Mouse (Mus musculus): Measurements from ENCODE around the gene Safb.

The Safb gene

GRCm38 (mm10) chr17:56647546-56647945, 62.9 kb downstream of the Safb start:
- no peak for DNase-seq (ENCODE audit: low read depth, low spot score)

GRCm38 (mm10) chr17:56651801-56652200, 67.2 kb downstream of the Safb start:
- DNase-seq (ENCODE audit: low read depth, low spot score): no peak

- no peak for DNase-seq (ENCODE audit: low read depth, low spot score)
These were observed 70.1 kb downstream of the Safb start for GRCm38 (mm10) chr17:56654771-56655170.

- no peak for DNase-seq (ENCODE audit: low read depth, low spot score)
These were observed 70.7 kb downstream of the Safb start for GRCm38 (mm10) chr17:56655311-56655710.

Data from skeletal muscle tissue, adult 2 months (tissue).